Mouse (Mus musculus) hindbrain, embryonic 13.5 days (tissue): ENCODE data around the gene Gm45837. TPM values are rescaled to one million over a fixed set of nuclear protein-coding genes. Genes with fewer than 3 reads are reported as not detected.

ENCODE experiments used
- ATAC-seq: fragments of 200-750 bp; cut with Nextera tagmentation; 2 replicates; pipeline ENCODE4 v1.8.0; 2017; ENCODE audit warnings: moderate TSS enrichment; ENCODE audit not compliant: low FRiP score
- H3K27ac ChIP-seq: fragments of 300-500 bp; sonication (generic); 2 replicates; pipeline ENCODE4 v1.5.1; 2015; ENCODE audit warnings: inconsistent platforms, mild to moderate bottlenecking, moderate library complexity
- H3K27me3 ChIP-seq: fragments of 300-500 bp; sonication (generic); 2 replicates; pipeline ENCODE4 v1.6.1; 2015; ENCODE audit warnings: mild to moderate bottlenecking, inconsistent platforms
- H3K36me3 ChIP-seq: fragments of 300-500 bp; sonication (generic); 2 replicates; pipeline ENCODE4 v1.6.1; 2015; ENCODE audit warnings: mild to moderate bottlenecking, inconsistent platforms
- H3K4me1 ChIP-seq: fragments of 300-500 bp; sonication (generic); replicated peaks from 2 replicates; pipeline ENCODE4 v1.6.1; 2015; ENCODE audit warnings: inconsistent platforms
- H3K4me2 ChIP-seq: fragments of 300-500 bp; sonication (generic); 2 replicates; pipeline ENCODE4 v1.6.1; 2015; ENCODE audit warnings: inconsistent platforms, mild to moderate bottlenecking, moderate library complexity
- H3K4me3 ChIP-seq: fragments of 300-500 bp; sonication (generic); 2 replicates; pipeline ENCODE4 v1.5.1; 2015; ENCODE audit warnings: mild to moderate bottlenecking, inconsistent platforms
- H3K9ac ChIP-seq: fragments of 300-500 bp; sonication (generic); 2 replicates; pipeline ENCODE4 v1.6.1; 2015; ENCODE audit warnings: mild to moderate bottlenecking, inconsistent platforms
- H3K9me3 ChIP-seq: fragments of 300-500 bp; sonication (generic); 2 replicates; pipeline ENCODE4 v1.6.1; 2016; ENCODE audit warnings: inconsistent platforms
- WGBS: fragments of 180-500 bp; shearing (Covaris S2); methylation state at CpG from one replicate; pipeline ENCODE4 v1.1.7; 2015; 5-methylcytosine and 5-hydroxymethylcytosine counted together
- polyA plus RNA-seq: library from polyadenylated mRNA; unstranded; fragments of >200 nt; fragmentation: Nextera tagmentation; extraction: Ambion mirVana; gene quantifications from 2 replicates; pipeline ENCODE4 v1.2.1, GENCODE M21; 2015

The Gm45837 gene
- polyA plus RNA-seq, 1 experiment from 2014 or later = not detected

DNA sequence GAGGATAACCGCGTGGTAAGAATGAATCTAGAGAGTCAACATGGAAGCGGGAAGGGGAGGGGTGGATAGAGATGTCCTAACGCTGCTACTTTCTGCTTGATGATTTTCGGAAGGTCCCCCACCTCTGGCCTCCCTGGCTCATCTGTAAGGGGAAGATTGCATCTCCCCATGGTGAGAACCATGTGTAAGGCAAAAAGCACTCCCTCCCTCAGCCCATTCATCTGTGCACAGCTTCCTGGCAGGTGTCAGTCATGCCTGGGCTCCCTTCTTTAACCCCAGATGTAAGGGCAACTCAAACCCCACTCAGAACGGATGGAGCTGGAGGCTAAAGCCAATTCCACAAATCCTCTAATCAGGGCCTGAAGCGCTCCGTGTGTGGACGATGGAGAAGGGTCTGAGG lies 89.0 kb downstream of the Gm45837 start:
- no peaks in the 10 kb centered on the region for H3K9me3 ChIP-seq
- H3K4me1 ChIP-seq = peaks cover 6% of the 10 kb centered on the region; the same call in 1 of the 2 replicates
- H3K27me3 ChIP-seq = peaks cover 35% of the 10 kb centered on the region
- 81% methylated on average over 9 of the region's 9 CpGs for WGBS
- H3K4me3 ChIP-seq = no peak overlapping the region
- H3K9ac ChIP-seq = no peak overlapping the region
- no peaks in the 10 kb centered on the region for H3K36me3 ChIP-seq
- no peak overlapping the region for H3K27ac ChIP-seq
- H3K4me2 ChIP-seq = no peak overlapping the region
- no peak for ATAC-seq

DNA sequence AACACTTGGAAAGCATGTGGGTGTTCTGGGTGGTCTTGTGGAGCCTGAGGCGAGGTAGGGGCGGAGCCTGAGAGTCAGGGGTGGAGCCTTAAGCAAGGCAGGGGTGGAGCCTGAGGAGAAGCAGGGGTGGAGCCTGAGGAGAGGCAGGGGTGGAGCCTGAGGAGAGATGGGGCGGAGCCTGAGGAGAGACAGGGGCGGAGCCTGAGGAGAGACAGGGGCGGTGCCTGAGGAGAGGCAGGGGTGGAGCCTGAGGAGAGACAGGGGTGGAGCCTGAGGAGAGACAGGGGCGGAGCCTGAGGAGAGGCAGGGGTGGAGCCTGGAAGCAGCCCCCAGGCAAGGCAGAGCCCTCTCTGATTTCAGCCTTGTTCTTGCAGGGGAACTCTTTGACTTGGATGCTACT lies 90.5 kb downstream of the Gm45837 start:
- 92% methylated on average over 6 of the region's 6 CpGs for WGBS
- Histone ChIP-seq H3K27ac (no peak overlapping the region), H3K4me2 (no peak overlapping the region), H3K9ac (no peak overlapping the region), H3K4me3 (no peak overlapping the region), H3K4me1 (peaks cover 10% of the 10 kb centered on the region), H3K9me3 (no peaks in the 10 kb centered on the region), H3K36me3 (no peaks in the 10 kb centered on the region), H3K27me3 (peaks cover 49% of the 10 kb centered on the region)
- no peak for ATAC-seq

DNA sequence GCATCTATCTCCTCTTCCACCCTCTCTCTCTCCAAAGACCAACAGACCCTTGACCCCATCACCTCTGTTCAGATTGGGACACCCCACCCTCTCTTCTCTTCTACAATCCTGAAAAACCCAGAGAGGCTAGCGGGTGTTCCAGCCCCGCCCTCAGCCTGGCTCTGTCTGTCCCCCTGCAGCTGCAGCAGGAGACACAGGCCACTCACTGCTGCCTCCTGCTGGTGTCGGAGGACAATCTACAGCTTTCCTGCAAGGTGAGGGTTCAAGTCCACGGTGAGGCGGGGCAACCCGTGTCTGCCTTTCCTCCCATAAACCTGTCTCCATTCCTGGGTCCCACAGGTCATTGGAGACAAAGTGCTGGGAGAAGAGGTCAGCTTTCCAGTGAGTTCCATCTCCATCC lies 91.0 kb downstream of the Gm45837 start:
- WGBS = 75% methylated on average over 6 of the region's 6 CpGs
- Histone ChIP-seq H3K27me3 (peaks cover 49% of the 10 kb centered on the region), H3K36me3 (no peaks in the 10 kb centered on the region), H3K4me1 (peaks cover 10% of the 10 kb centered on the region), H3K9ac (no peak overlapping the region), H3K27ac (no peak overlapping the region), H3K4me2 (no peak overlapping the region), H3K9me3 (no peaks in the 10 kb centered on the region), H3K4me3 (no peak overlapping the region)
- no peak for ATAC-seq

GRCm38 (mm10) chr7:101503351-101503750 lies 92.7 kb downstream of the Gm45837 start:
- no peak for ATAC-seq
- Histone ChIP-seq H3K4me3 (no peak overlapping the region), H3K27me3 (peaks cover 42% of the 10 kb centered on the region), H3K4me1 (peaks cover 10% of the 10 kb centered on the region), H3K36me3 (no peaks in the 10 kb centered on the region), H3K9ac (no peak overlapping the region), H3K27ac (no peak overlapping the region), H3K9me3 (no peaks in the 10 kb centered on the region), H3K4me2 (no peak overlapping the region)
- WGBS = 28% methylated on average over 8 of the region's 8 CpGs

DNA sequence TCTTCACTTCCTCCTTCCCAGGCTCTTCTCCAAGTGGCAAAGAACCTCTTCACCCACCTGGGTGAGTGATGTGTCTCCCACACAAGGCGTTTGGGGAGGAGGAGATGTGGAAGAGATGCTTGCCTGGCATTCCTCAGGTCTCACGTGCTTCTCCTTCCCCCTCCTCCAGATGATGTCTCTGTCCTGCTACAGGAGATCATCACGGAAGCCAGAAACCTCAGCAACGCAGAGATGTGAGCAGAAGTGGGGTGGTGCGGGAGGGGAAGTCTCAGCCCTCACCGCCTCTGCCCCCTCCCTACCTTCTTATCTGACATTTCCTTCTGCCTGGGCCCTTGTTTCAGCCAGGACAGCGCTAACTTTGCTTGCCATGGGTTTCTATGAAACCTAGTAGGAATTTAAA lies 93.1 kb downstream of the Gm45837 start:
- peaks cover 42% of the 10 kb centered on the region for H3K27me3 ChIP-seq
- ATAC-seq = no peak
- no peaks in the 10 kb centered on the region for H3K9me3 ChIP-seq
- no peaks in the 10 kb centered on the region for H3K36me3 ChIP-seq
- H3K4me1 ChIP-seq = peaks cover 10% of the 10 kb centered on the region
- H3K4me2 ChIP-seq = no peak overlapping the region
- H3K9ac ChIP-seq = no peak overlapping the region
- 51% methylated on average over 7 of the region's 7 CpGs for WGBS
- H3K27ac ChIP-seq = no peak overlapping the region
- H3K4me3 ChIP-seq = no peak overlapping the region

DNA sequence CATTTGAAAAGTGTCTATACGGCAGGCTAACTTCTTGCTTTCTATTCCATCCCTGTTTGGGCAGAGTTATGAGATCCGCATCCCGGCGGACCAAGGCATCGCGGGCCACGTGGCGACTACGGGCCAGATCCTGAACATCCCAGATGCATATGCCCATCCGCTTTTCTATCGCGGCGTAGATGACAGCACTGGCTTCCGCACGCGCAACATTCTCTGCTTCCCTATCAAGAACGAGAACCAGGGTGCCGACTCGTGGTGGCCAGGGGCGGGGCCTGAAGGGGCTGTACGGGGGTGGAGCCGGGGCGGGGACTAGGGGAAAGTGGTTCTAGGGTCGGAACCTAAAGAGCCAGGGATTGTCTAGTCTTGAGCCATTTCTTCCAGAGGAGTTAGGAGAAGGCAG lies 93.8 kb downstream of the Gm45837 start:
- peak overlapping the region; percentile 26; the same call in 1 of the 2 replicates for H3K4me3 ChIP-seq
- 8% methylated on average over 24 of the region's 24 CpGs for WGBS
- ATAC-seq = peak; percentile 34
- H3K4me2 ChIP-seq = peak overlapping the region; percentile 53
- no peak overlapping the region for H3K27ac ChIP-seq
- no peaks in the 10 kb centered on the region for H3K9me3 ChIP-seq
- H3K9ac ChIP-seq = peak overlapping the region; percentile 51; the same call in 1 of the 2 replicates
- H3K4me1 ChIP-seq = peaks cover 10% of the 10 kb centered on the region
- no peaks in the 10 kb centered on the region for H3K36me3 ChIP-seq
- peaks cover 42% of the 10 kb centered on the region for H3K27me3 ChIP-seq

DNA sequence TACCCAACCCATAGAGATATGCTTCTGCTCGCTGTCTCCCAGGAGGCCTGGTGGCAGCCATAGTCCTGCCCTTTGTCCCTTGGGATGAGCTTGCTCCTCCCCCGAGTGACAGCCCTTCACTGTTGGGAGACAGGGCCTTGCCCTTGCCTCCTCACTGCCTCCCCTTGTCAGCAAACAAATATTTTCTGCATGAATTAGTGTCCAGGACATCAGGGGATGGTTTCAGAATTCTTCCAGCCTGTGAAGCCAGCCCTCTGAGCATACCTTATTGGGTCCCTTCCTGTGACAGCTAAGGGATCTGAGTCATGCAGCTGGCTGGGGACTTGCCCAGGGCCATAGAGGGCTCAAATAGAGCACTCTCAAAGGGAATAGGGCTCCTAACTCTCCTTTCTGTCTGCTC lies 98.5 kb downstream of the Gm45837 start:
- WGBS = 37% methylated on average over 2 of the region's 2 CpGs

GRCm38 (mm10) chr7:101513655-101514054 lies 103.0 kb downstream of the Gm45837 start:
- peak; percentile 50; the same call in 1 of the 2 replicates for ATAC-seq
- Histone ChIP-seq H3K4me2 (no peak overlapping the region), H3K27me3 (no peaks in the 10 kb centered on the region), H3K27ac (no peak overlapping the region), H3K4me3 (no peak overlapping the region), H3K36me3 (no peaks in the 10 kb centered on the region), H3K9ac (no peak overlapping the region), H3K4me1 (peaks cover 8% of the 10 kb centered on the region; the same call in 1 of the 2 replicates), H3K9me3 (no peaks in the 10 kb centered on the region)
- 67% methylated on average over 7 of the region's 7 CpGs for WGBS

More for the DNA sequence above, 98.5 kb downstream of the Gm45837 start:
- peaks cover 11% of the 10 kb centered on the region for H3K4me1 ChIP-seq
- peaks cover 19% of the 10 kb centered on the region for H3K27me3 ChIP-seq
- no peak overlapping the region for H3K4me3 ChIP-seq
- ATAC-seq = no peak
- no peak overlapping the region for H3K4me2 ChIP-seq
- no peaks in the 10 kb centered on the region for H3K9me3 ChIP-seq
- H3K36me3 ChIP-seq = no peaks in the 10 kb centered on the region
- H3K27ac ChIP-seq = no peak overlapping the region
- peak overlapping the region; percentile 19; the same call in 1 of the 2 replicates for H3K9ac ChIP-seq

DNA sequence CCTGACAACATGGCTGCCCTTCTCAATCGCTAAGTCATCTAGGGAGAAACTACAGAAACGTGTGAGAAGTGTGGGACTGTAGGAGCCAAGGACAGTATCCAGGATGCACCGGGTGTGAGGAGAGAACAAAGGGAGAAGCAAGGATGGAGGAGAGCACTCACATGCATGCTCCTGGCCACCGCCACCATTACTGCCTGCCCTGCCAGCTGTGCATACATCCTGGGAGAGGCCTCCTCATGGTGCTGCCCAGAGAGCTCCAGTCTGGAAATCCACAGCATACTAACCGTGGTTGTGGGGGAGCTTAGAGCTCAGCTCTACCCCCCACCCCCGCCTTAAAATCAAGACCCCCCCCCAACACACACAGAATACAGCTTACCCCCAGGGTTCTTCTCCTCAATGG lies 104.1 kb downstream of the Gm45837 start:
- Histone ChIP-seq H3K27me3 (no peaks in the 10 kb centered on the region), H3K4me1 (peaks cover 8% of the 10 kb centered on the region; the same call in 1 of the 2 replicates), H3K27ac (0 out of 2 replicates have a peak overlapping the region, but pooled peaks have one; percentile 2), H3K36me3 (no peaks in the 10 kb centered on the region), H3K9ac (no peak overlapping the region), H3K4me2 (no peak overlapping the region), H3K9me3 (no peaks in the 10 kb centered on the region), H3K4me3 (no peak overlapping the region)
- ATAC-seq = no peak
- 70% methylated on average over 6 of the region's 6 CpGs for WGBS

DNA sequence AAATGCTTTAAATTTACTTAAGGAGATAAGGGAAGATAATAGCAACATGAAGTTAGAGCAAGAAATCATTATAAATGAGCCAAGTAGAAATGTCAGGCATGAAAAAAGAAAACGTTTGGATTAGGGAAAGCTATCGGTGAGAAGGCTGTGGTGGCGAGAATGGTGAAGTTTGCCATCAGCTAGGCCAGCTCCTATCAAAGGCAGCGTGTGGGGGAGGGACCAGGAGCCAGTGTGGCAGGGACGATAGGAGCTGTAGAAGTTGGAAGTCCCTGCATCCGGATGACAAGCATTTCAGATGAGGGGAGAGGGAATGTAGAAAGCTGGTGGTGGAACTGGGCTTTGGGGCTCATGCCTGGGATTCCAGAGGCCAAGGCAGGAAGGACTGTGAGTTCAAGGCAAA lies 104.6 kb downstream of the Gm45837 start:
- no peak overlapping the region for H3K27ac ChIP-seq
- no peak overlapping the region for H3K4me2 ChIP-seq
- H3K4me1 ChIP-seq = peaks cover 8% of the 10 kb centered on the region; the same call in 1 of the 2 replicates
- no peaks in the 10 kb centered on the region for H3K36me3 ChIP-seq
- no peaks in the 10 kb centered on the region for H3K9me3 ChIP-seq
- 48% methylated on average over 6 of the region's 6 CpGs for WGBS
- no peak overlapping the region for H3K9ac ChIP-seq
- H3K4me3 ChIP-seq = no peak overlapping the region
- ATAC-seq = no peak
- no peaks in the 10 kb centered on the region for H3K27me3 ChIP-seq

- no peak overlapping the region for H3K27ac ChIP-seq
- 67% methylated on average over 6 of the region's 6 CpGs for WGBS
- no peak overlapping the region for H3K9ac ChIP-seq
- H3K9me3 ChIP-seq = no peaks in the 10 kb centered on the region
- no peaks in the 10 kb centered on the region for H3K27me3 ChIP-seq
- H3K4me1 ChIP-seq = peaks cover 8% of the 10 kb centered on the region; the same call in 1 of the 2 replicates
- no peak for ATAC-seq
- no peaks in the 10 kb centered on the region for H3K36me3 ChIP-seq
- H3K4me2 ChIP-seq = no peak overlapping the region
- H3K4me3 ChIP-seq = no peak overlapping the region
These were observed 105.8 kb downstream of the Gm45837 start for GRCm38 (mm10) chr7:101516460-101516859.

DNA sequence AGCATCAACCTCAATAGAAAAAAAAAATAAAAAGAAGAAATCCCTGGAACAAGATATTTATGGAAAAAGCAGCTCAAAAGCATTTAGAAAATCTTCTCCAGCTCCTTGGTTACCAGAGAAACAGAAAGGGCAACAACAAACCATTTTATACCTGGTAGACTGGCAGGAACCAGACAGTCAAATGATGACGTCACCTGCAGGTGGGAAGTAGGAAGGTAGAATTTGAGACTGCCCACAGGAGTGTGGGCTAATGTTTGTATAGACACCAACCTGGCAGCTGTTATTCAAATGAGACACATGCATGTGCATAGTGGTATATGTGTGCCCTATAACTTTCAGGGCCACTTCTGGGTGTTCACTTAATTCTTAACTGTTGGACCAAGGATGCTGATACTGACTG lies 111.0 kb downstream of the Gm45837 start:
- Histone ChIP-seq H3K4me2 (no peak overlapping the region), H3K36me3 (no peaks in the 10 kb centered on the region), H3K4me3 (no peak overlapping the region), H3K27me3 (no peaks in the 10 kb centered on the region), H3K27ac (no peak overlapping the region), H3K9ac (no peak overlapping the region), H3K4me1 (peaks cover 9% of the 10 kb centered on the region; the same call in 1 of the 2 replicates), H3K9me3 (no peaks in the 10 kb centered on the region)
- ATAC-seq = no peak
- 89% methylated on average over 1 of the region's 1 CpGs for WGBS

GRCm38 (mm10) chr7:101523205-101523604 lies 112.5 kb downstream of the Gm45837 start:
- ATAC-seq = peak; percentile 52
- Histone ChIP-seq H3K4me3 (no peak overlapping the region), H3K4me2 (no peak overlapping the region), H3K27me3 (0 out of 2 replicates have a peak, but pooled peaks cover 6% of the 10 kb centered on the region), H3K9ac (no peak overlapping the region), H3K9me3 (no peaks in the 10 kb centered on the region), H3K27ac (no peak overlapping the region), H3K4me1 (peaks cover 9% of the 10 kb centered on the region; the same call in 1 of the 2 replicates), H3K36me3 (no peaks in the 10 kb centered on the region)
- WGBS = 31% methylated on average over 2 of the region's 2 CpGs
